Mouse (Mus musculus) neural tube, embryonic 15.5 days (tissue): ENCODE data around the gene Gm5475. TPM values are rescaled to one million over a fixed set of nuclear protein-coding genes. Genes with fewer than 3 reads are reported as not detected.

Experiments
- ATAC-seq: fragments of 200-750 bp; cut with Nextera tagmentation; 2 replicates; pipeline ENCODE4 v1.8.0; 2017; ENCODE audit warnings: mild to moderate bottlenecking, moderate TSS enrichment, moderate library complexity; ENCODE audit not compliant: low FRiP score
- H3K27ac ChIP-seq: fragments of 300-500 bp; sonication (generic); replicated peaks from 2 replicates; pipeline ENCODE4 v1.5.1; 2015; ENCODE audit warnings: mild to moderate bottlenecking, inconsistent platforms
- H3K27me3 ChIP-seq: fragments of 300-500 bp; sonication (generic); replicated peaks from 2 replicates; pipeline ENCODE4 v1.6.1; 2015; ENCODE audit warnings: inconsistent platforms
- H3K36me3 ChIP-seq: fragments of 300-500 bp; sonication (generic); 2 replicates; pipeline ENCODE4 v1.6.1; 2015; ENCODE audit warnings: inconsistent platforms
- H3K4me1 ChIP-seq: fragments of 300-500 bp; sonication (generic); 2 replicates; pipeline ENCODE4 v1.6.1; 2015; ENCODE audit warnings: inconsistent platforms
- H3K4me2 ChIP-seq: fragments of 300-500 bp; sonication (generic); 2 replicates; pipeline ENCODE4 v1.6.1; 2015; ENCODE audit warnings: inconsistent platforms, mild to moderate bottlenecking, moderate library complexity
- H3K4me3 ChIP-seq: fragments of 300-500 bp; sonication (generic); replicated peaks from 2 replicates; pipeline ENCODE4 v1.5.1; 2015; ENCODE audit warnings: mild to moderate bottlenecking, inconsistent platforms
- H3K9ac ChIP-seq: fragments of 300-500 bp; sonication (generic); replicated peaks from 2 replicates; pipeline ENCODE4 v1.6.1; 2015; ENCODE audit warnings: mild to moderate bottlenecking, inconsistent platforms
- H3K9me3 ChIP-seq: fragments of 300-500 bp; sonication (generic); replicated peaks from 2 replicates; pipeline ENCODE4 v1.6.1; 2016; ENCODE audit warnings: inconsistent platforms
- WGBS: fragments of 180-500 bp; shearing (Covaris S2); methylation state at CpG from one replicate; pipeline ENCODE4 v1.1.7; 2015; ENCODE audit warnings: mixed read lengths; 5-methylcytosine and 5-hydroxymethylcytosine counted together
- polyA plus RNA-seq: library from polyadenylated mRNA; unstranded; fragments of >200 nt; fragmentation: Nextera tagmentation; extraction: Ambion mirVana; gene quantifications from 2 replicates; pipeline ENCODE4 v1.2.1, GENCODE M21; 2015

Gene Gm5475
- polyA plus RNA-seq, 1 experiment from 2014 or later, result 0.08 TPM

- H3K9ac ChIP-seq, result no peak overlapping the region
- no peak for ATAC-seq
- WGBS, result 96% methylated on average over 3 of the region's 3 CpGs
- no peak overlapping the region for H3K4me3 ChIP-seq
- no peaks in the 10 kb centered on the region for H3K4me1 ChIP-seq
- H3K9me3 ChIP-seq, result no peaks in the 10 kb centered on the region
- H3K36me3 ChIP-seq, result peaks cover 71% of the 10 kb centered on the region
- H3K27ac ChIP-seq, result no peak overlapping the region
- H3K4me2 ChIP-seq, result no peak overlapping the region
- H3K27me3 ChIP-seq, result no peaks in the 10 kb centered on the region
These were observed 26.4 kb upstream of the Gm5475 start for GRCm38 (mm10) chr15:100395561-100395960.

GRCm38 (mm10) chr15:100400592-100401250, 21.2 kb upstream of the Gm5475 start:
- WGBS, result 88% methylated on average over 16 of the region's 16 CpGs
- ATAC-seq, result no peak
- Histone ChIP-seq H3K27ac (no peak overlapping the region), H3K9ac (no peak overlapping the region), H3K4me2 (no peak overlapping the region), H3K4me3 (no peak overlapping the region), H3K4me1 (no peaks in the 10 kb centered on the region), H3K27me3 (no peaks in the 10 kb centered on the region), H3K9me3 (no peaks in the 10 kb centered on the region), H3K36me3 (peaks cover 95% of the 10 kb centered on the region)

- H3K27ac ChIP-seq, result no peak overlapping the region
- H3K36me3 ChIP-seq, result peaks cover 91% of the 10 kb centered on the region
- no peaks in the 10 kb centered on the region for H3K9me3 ChIP-seq
- WGBS, result 97% methylated on average over 4 of the region's 4 CpGs
- no peak for ATAC-seq
- no peaks in the 10 kb centered on the region for H3K4me1 ChIP-seq
- no peaks in the 10 kb centered on the region for H3K27me3 ChIP-seq
- no peak overlapping the region for H3K4me3 ChIP-seq
- no peak overlapping the region for H3K4me2 ChIP-seq
- no peak overlapping the region for H3K9ac ChIP-seq
These were observed 20.1 kb upstream of the Gm5475 start for GRCm38 (mm10) chr15:100401811-100402210.

- no peak for ATAC-seq
- Histone ChIP-seq H3K9me3 (no peaks in the 10 kb centered on the region), H3K4me2 (no peak overlapping the region), H3K36me3 (peaks cover 88% of the 10 kb centered on the region), H3K4me3 (no peak overlapping the region), H3K4me1 (no peaks in the 10 kb centered on the region), H3K9ac (no peak overlapping the region), H3K27me3 (no peaks in the 10 kb centered on the region), H3K27ac (no peak overlapping the region)
- WGBS, result 94% methylated on average over 14 of the region's 14 CpGs
These were observed 19.6 kb upstream of the Gm5475 start for GRCm38 (mm10) chr15:100402347-100402746.

- Histone ChIP-seq H3K27ac (no peak overlapping the region), H3K4me3 (no peak overlapping the region), H3K27me3 (no peaks in the 10 kb centered on the region), H3K36me3 (peaks cover 86% of the 10 kb centered on the region), H3K4me1 (no peaks in the 10 kb centered on the region), H3K9ac (no peak overlapping the region), H3K4me2 (no peak overlapping the region), H3K9me3 (no peaks in the 10 kb centered on the region)
- 93% methylated on average over 4 of the region's 4 CpGs for WGBS
- no peak for ATAC-seq
These were observed 19.1 kb upstream of the Gm5475 start for GRCm38 (mm10) chr15:100402798-100403197.

GRCm38 (mm10) chr15:100403318-100404000, 18.5 kb upstream of the Gm5475 start:
- Histone ChIP-seq H3K9ac (no peak overlapping the region), H3K9me3 (no peaks in the 10 kb centered on the region), H3K4me1 (no peaks in the 10 kb centered on the region), H3K27ac (no peak overlapping the region), H3K27me3 (no peaks in the 10 kb centered on the region), H3K36me3 (peaks cover 86% of the 10 kb centered on the region), H3K4me3 (no peak overlapping the region), H3K4me2 (no peak overlapping the region)
- ATAC-seq, result no peak
- WGBS, result 96% methylated on average over 16 of the region's 16 CpGs

- no peak overlapping the region for H3K4me2 ChIP-seq
- no peaks in the 10 kb centered on the region for H3K9me3 ChIP-seq
- H3K4me1 ChIP-seq, result no peaks in the 10 kb centered on the region
- H3K27ac ChIP-seq, result no peak overlapping the region
- WGBS, result 86% methylated on average over 5 of the region's 5 CpGs
- H3K4me3 ChIP-seq, result no peak overlapping the region
- no peak for ATAC-seq
- peaks cover 75% of the 10 kb centered on the region for H3K36me3 ChIP-seq
- no peak overlapping the region for H3K9ac ChIP-seq
- H3K27me3 ChIP-seq, result no peaks in the 10 kb centered on the region
These were observed 15.9 kb upstream of the Gm5475 start for GRCm38 (mm10) chr15:100406088-100406487.

GRCm38 (mm10) chr15:100410918-100411672, 10.9 kb upstream of the Gm5475 start:
- H3K27ac ChIP-seq, result no peak overlapping the region
- H3K9me3 ChIP-seq, result no peaks in the 10 kb centered on the region
- peaks cover 33% of the 10 kb centered on the region for H3K36me3 ChIP-seq
- H3K4me2 ChIP-seq, result no peak overlapping the region
- no peak overlapping the region for H3K9ac ChIP-seq
- H3K4me1 ChIP-seq, result 0 out of 2 replicates have a peak, but pooled peaks cover 3% of the 10 kb centered on the region
- no peak for ATAC-seq
- 63% methylated on average over 14 of the region's 14 CpGs for WGBS
- H3K27me3 ChIP-seq, result no peaks in the 10 kb centered on the region
- no peak overlapping the region for H3K4me3 ChIP-seq

GRCm38 (mm10) chr15:100411731-100412130, 10.2 kb upstream of the Gm5475 start:
- Histone ChIP-seq H3K4me2 (no peak overlapping the region), H3K27ac (no peak overlapping the region), H3K4me3 (no peak overlapping the region), H3K4me1 (0 out of 2 replicates have a peak, but pooled peaks cover 3% of the 10 kb centered on the region), H3K9me3 (no peaks in the 10 kb centered on the region), H3K9ac (no peak overlapping the region), H3K27me3 (no peaks in the 10 kb centered on the region), H3K36me3 (peaks cover 30% of the 10 kb centered on the region)
- WGBS, result 86% methylated on average over 5 of the region's 5 CpGs
- no peak for ATAC-seq

GRCm38 (mm10) chr15:100413306-100413705, 8.6 kb upstream of the Gm5475 start:
- Histone ChIP-seq H3K9me3 (no peaks in the 10 kb centered on the region), H3K27ac (no peak overlapping the region), H3K4me1 (0 out of 2 replicates have a peak, but pooled peaks cover 7% of the 10 kb centered on the region), H3K36me3 (peaks cover 24% of the 10 kb centered on the region), H3K4me3 (no peak overlapping the region), H3K27me3 (no peaks in the 10 kb centered on the region), H3K9ac (no peak overlapping the region), H3K4me2 (no peak overlapping the region)
- 76% methylated on average over 4 of the region's 5 CpGs for WGBS
- no peak for ATAC-seq

GRCm38 (mm10) chr15:100414011-100414410, 7.9 kb upstream of the Gm5475 start:
- no peak overlapping the region for H3K9ac ChIP-seq
- H3K36me3 ChIP-seq, result peaks cover 18% of the 10 kb centered on the region
- 73% methylated on average over 4 of the region's 4 CpGs for WGBS
- no peaks in the 10 kb centered on the region for H3K27me3 ChIP-seq
- no peak overlapping the region for H3K4me3 ChIP-seq
- H3K4me1 ChIP-seq, result 0 out of 2 replicates have a peak, but pooled peaks cover 7% of the 10 kb centered on the region
- H3K27ac ChIP-seq, result no peak overlapping the region
- H3K4me2 ChIP-seq, result no peak overlapping the region
- no peaks in the 10 kb centered on the region for H3K9me3 ChIP-seq
- no peak for ATAC-seq
